Mouse (Mus musculus): ENCODE measurements around the gene Morn3.

DNA sequence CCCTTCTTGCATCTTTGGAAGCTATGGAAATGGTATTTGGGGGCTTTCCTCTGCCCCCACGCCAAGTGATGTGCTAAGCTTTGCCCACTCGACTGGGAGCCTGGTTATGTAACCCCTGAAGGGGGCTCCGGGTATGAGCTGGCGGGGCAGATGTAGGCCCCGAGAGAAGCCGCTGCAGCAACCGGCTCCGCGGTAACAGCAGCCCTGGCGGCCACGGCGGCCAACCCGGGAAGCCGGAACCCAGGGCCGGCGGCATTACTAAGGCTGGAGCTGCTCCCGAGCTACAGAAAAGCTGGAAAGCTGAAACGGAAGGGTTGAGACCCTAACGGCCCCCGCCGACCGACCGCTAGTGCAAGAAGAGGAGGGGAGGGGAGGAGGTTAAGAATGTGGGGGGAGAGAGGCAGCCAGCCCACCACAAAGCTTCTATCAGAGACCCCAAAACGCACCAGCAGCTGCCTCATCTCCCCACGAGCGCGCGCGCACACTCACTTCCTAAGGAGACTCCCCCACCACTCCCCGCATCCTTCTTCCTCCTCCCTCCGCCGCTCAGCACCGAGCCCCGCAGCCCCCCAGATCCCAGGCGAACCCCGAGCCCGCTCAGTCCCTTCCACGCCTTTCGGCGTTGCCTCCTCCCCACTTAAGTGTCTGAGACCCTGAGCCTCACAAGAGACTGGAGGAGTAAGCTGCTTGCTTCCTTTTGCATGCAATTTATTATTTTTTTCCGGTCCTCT, 58.6 kb downstream of the Morn3 start:
- TF ChIP-seq TAL1 (IDR thresholded peaks at IDR 0.05; ENCODE audit: low read length) (no peak), GATA1 (IDR thresholded peaks at IDR 0.05; ENCODE audit: low read length) (no peak)

All from erythroblast, embryonic 14.5 days (primary cell).